Mouse (Mus musculus): ENCODE data around the gene Srp14. TPM values are rescaled to one million over a fixed set of nuclear protein-coding genes. Genes with fewer than 3 reads are reported as not detected.

Gene Srp14
- polyA plus RNA-seq, 1 experiment from 2014 or later: 220 TPM

- no peaks in the 10 kb centered on the region for H3K4me1 ChIP-seq (ENCODE audit: control insufficient read depth, insufficient read depth, low read length)
- H3K9me3 ChIP-seq (replicated peaks; ENCODE audit: control insufficient read depth, low read length): no peaks in the 10 kb centered on the region
- ATAC-seq (replicated peaks; ENCODE audit: extremely low read depth, insufficient read depth, low FRiP score): no peak
- H3K9ac ChIP-seq (ENCODE audit: low read length): no peak overlapping the region
- H3K27ac ChIP-seq (ENCODE audit: low read length): no peak overlapping the region
- H3K36me3 ChIP-seq (ENCODE audit: control insufficient read depth, insufficient read depth): peaks cover 11% of the 10 kb centered on the region
- no peaks in the 10 kb centered on the region for H3K27me3 ChIP-seq (ENCODE audit: control insufficient read depth, insufficient read depth, low read length)
- no peak overlapping the region for H3K4me2 ChIP-seq (ENCODE audit: low read depth, low read length)
- WGBS: 94% methylated on average over 13 of the region's 13 CpGs
- H3K4me3 ChIP-seq (ENCODE audit: low read length): no peak overlapping the region
Observed at GRCm38 (mm10) chr2:118457463-118458261, 21.8 kb downstream of the Srp14 start.

- peaks cover 10% of the 10 kb centered on the region; the same call in 1 of the 2 replicates for H3K36me3 ChIP-seq (ENCODE audit: control insufficient read depth, insufficient read depth)
- no peaks in the 10 kb centered on the region for H3K4me1 ChIP-seq (ENCODE audit: control insufficient read depth, insufficient read depth, low read length)
- no peak overlapping the region for H3K4me2 ChIP-seq (ENCODE audit: low read depth, low read length)
- H3K27me3 ChIP-seq (ENCODE audit: control insufficient read depth, insufficient read depth, low read length): no peaks in the 10 kb centered on the region
- no peak overlapping the region for H3K9ac ChIP-seq (ENCODE audit: low read length)
- no peak for ATAC-seq (replicated peaks; ENCODE audit: extremely low read depth, insufficient read depth, low FRiP score)
- no peak overlapping the region for H3K4me3 ChIP-seq (ENCODE audit: low read length)
- no peaks in the 10 kb centered on the region for H3K9me3 ChIP-seq (replicated peaks; ENCODE audit: control insufficient read depth, low read length)
- H3K27ac ChIP-seq (ENCODE audit: low read length): no peak overlapping the region
- WGBS: 89% methylated on average over 3 of the region's 3 CpGs
Observed at GRCm38 (mm10) chr2:118457029-118457428, 22.5 kb downstream of the Srp14 start.

- no peak overlapping the region for H3K27ac ChIP-seq (ENCODE audit: low read length)
- no peaks in the 10 kb centered on the region for H3K27me3 ChIP-seq (ENCODE audit: control insufficient read depth, insufficient read depth, low read length)
- no peak overlapping the region for H3K4me3 ChIP-seq (ENCODE audit: low read length)
- no peaks in the 10 kb centered on the region for H3K9me3 ChIP-seq (replicated peaks; ENCODE audit: control insufficient read depth, low read length)
- H3K4me2 ChIP-seq (ENCODE audit: low read depth, low read length): no peak overlapping the region
- peaks cover 7% of the 10 kb centered on the region; the same call in 1 of the 2 replicates for H3K36me3 ChIP-seq (ENCODE audit: control insufficient read depth, insufficient read depth)
- H3K4me1 ChIP-seq (ENCODE audit: control insufficient read depth, insufficient read depth, low read length): peaks cover under 1% of the 10 kb centered on the region; the same call in 1 of the 2 replicates
- no peak for ATAC-seq (replicated peaks; ENCODE audit: extremely low read depth, insufficient read depth, low FRiP score)
- no peak overlapping the region for H3K9ac ChIP-seq (ENCODE audit: low read length)
- 93% methylated on average over 6 of the region's 6 CpGs for WGBS
Observed at GRCm38 (mm10) chr2:118451056-118451455, 28.5 kb downstream of the Srp14 start.

GRCm38 (mm10) chr2:118448181-118448580 lies 31.3 kb downstream of the Srp14 start:
- Histone ChIP-seq H3K4me3 (ENCODE audit: low read length) (no peak overlapping the region), H3K36me3 (ENCODE audit: control insufficient read depth, insufficient read depth) (peaks cover 11% of the 10 kb centered on the region), H3K9me3 (replicated peaks; ENCODE audit: control insufficient read depth, low read length) (no peaks in the 10 kb centered on the region), H3K27me3 (ENCODE audit: control insufficient read depth, insufficient read depth, low read length) (no peaks in the 10 kb centered on the region), H3K9ac (ENCODE audit: low read length) (no peak overlapping the region), H3K4me2 (ENCODE audit: low read depth, low read length) (no peak overlapping the region), H3K4me1 (ENCODE audit: control insufficient read depth, insufficient read depth, low read length) (peaks cover 6% of the 10 kb centered on the region; the same call in 1 of the 2 replicates), H3K27ac (ENCODE audit: low read length) (no peak overlapping the region)
- ATAC-seq (replicated peaks; ENCODE audit: extremely low read depth, insufficient read depth, low FRiP score): no peak
- WGBS: 86% methylated on average over 12 of the region's 12 CpGs

GRCm38 (mm10) chr2:118445696-118446674 lies 33.5 kb downstream of the Srp14 start:
- peaks cover 6% of the 10 kb centered on the region; the same call in 1 of the 2 replicates for H3K4me1 ChIP-seq (ENCODE audit: control insufficient read depth, insufficient read depth, low read length)
- H3K9me3 ChIP-seq (replicated peaks; ENCODE audit: control insufficient read depth, low read length): no peaks in the 10 kb centered on the region
- H3K27ac ChIP-seq (ENCODE audit: low read length): no peak overlapping the region
- no peak overlapping the region for H3K4me2 ChIP-seq (ENCODE audit: low read depth, low read length)
- H3K4me3 ChIP-seq (ENCODE audit: low read length): no peak overlapping the region
- H3K36me3 ChIP-seq (ENCODE audit: control insufficient read depth, insufficient read depth): peaks cover 10% of the 10 kb centered on the region
- 59% methylated on average over 13 of the region's 13 CpGs for whole genome bisulfite sequencing
- ATAC-seq (replicated peaks; ENCODE audit: extremely low read depth, insufficient read depth, low FRiP score): peak; percentile 45; the same call in 1 of the 2 replicates
- no peaks in the 10 kb centered on the region for H3K27me3 ChIP-seq (ENCODE audit: control insufficient read depth, insufficient read depth, low read length)
- H3K9ac ChIP-seq (ENCODE audit: low read length): no peak overlapping the region

GRCm38 (mm10) chr2:118442723-118443122 lies 36.8 kb downstream of the Srp14 start:
- peaks cover 14% of the 10 kb centered on the region for H3K36me3 ChIP-seq (ENCODE audit: control insufficient read depth, insufficient read depth)
- no peaks in the 10 kb centered on the region for H3K9me3 ChIP-seq (replicated peaks; ENCODE audit: control insufficient read depth, low read length)
- peaks cover 6% of the 10 kb centered on the region; the same call in 1 of the 2 replicates for H3K4me1 ChIP-seq (ENCODE audit: control insufficient read depth, insufficient read depth, low read length)
- no peak overlapping the region for H3K4me2 ChIP-seq (ENCODE audit: low read depth, low read length)
- no peaks in the 10 kb centered on the region for H3K27me3 ChIP-seq (ENCODE audit: control insufficient read depth, insufficient read depth, low read length)
- H3K9ac ChIP-seq (ENCODE audit: low read length): no peak overlapping the region
- no peak overlapping the region for H3K27ac ChIP-seq (ENCODE audit: low read length)
- 80% methylated on average over 4 of the region's 4 CpGs for WGBS
- no peak for ATAC-seq (replicated peaks; ENCODE audit: extremely low read depth, insufficient read depth, low FRiP score)
- no peak overlapping the region for H3K4me3 ChIP-seq (ENCODE audit: low read length)

GRCm38 (mm10) chr2:118442172-118442571 lies 37.3 kb downstream of the Srp14 start:
- no peaks in the 10 kb centered on the region for H3K27me3 ChIP-seq (ENCODE audit: control insufficient read depth, insufficient read depth, low read length)
- no peak overlapping the region for H3K4me3 ChIP-seq (ENCODE audit: low read length)
- H3K9ac ChIP-seq (ENCODE audit: low read length): no peak overlapping the region
- peaks cover 14% of the 10 kb centered on the region for H3K36me3 ChIP-seq (ENCODE audit: control insufficient read depth, insufficient read depth)
- H3K4me1 ChIP-seq (ENCODE audit: control insufficient read depth, insufficient read depth, low read length): peaks cover 6% of the 10 kb centered on the region; the same call in 1 of the 2 replicates
- no peak for ATAC-seq (replicated peaks; ENCODE audit: extremely low read depth, insufficient read depth, low FRiP score)
- H3K4me2 ChIP-seq (ENCODE audit: low read depth, low read length): no peak overlapping the region
- WGBS: 83% methylated on average over 5 of the region's 5 CpGs
- H3K27ac ChIP-seq (ENCODE audit: low read length): no peak overlapping the region
- H3K9me3 ChIP-seq (replicated peaks; ENCODE audit: control insufficient read depth, low read length): no peaks in the 10 kb centered on the region

GRCm38 (mm10) chr2:118431589-118431988 lies 47.9 kb downstream of the Srp14 start:
- Histone ChIP-seq H3K27ac (ENCODE audit: low read length) (no peak overlapping the region), H3K4me2 (ENCODE audit: low read depth, low read length) (no peak overlapping the region), H3K27me3 (ENCODE audit: control insufficient read depth, insufficient read depth, low read length) (no peaks in the 10 kb centered on the region), H3K4me1 (ENCODE audit: control insufficient read depth, insufficient read depth, low read length) (no peaks in the 10 kb centered on the region), H3K36me3 (ENCODE audit: control insufficient read depth, insufficient read depth) (peaks cover 45% of the 10 kb centered on the region), H3K4me3 (ENCODE audit: low read length) (no peak overlapping the region), H3K9me3 (replicated peaks; ENCODE audit: control insufficient read depth, low read length) (0 out of 2 replicates have a peak, but pooled peaks cover 2% of the 10 kb centered on the region), H3K9ac (ENCODE audit: low read length) (no peak overlapping the region)
- 68% methylated on average over 5 of the region's 5 CpGs for WGBS
- no peak for ATAC-seq (replicated peaks; ENCODE audit: extremely low read depth, insufficient read depth, low FRiP score)
